In the genomic region with DNA sequence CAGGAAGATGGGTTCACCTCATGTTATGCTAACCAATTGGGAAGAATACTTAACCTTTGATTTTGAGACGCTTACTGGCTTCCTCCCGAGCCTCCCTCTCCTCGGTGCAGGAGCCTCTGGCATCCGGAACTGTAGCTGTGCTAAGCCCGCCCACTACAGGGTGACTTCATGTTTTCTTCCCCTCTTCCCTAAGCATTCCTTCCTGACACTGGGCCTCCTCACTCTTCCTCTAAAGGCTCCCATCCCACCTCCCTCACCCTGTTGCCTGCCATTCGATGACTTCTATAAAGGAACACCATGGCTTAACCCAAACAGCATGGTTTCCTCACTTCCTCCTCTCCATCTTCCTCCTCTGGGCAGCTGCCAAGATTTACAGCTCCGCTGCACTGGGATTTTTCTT, we compare ENCODE assay signal across 14 mouse cellular contexts.
DNase-seq lines count a peak whose midpoint lies in the region; ATAC-seq and TF ChIP-seq lines count a peak whose summit lies in the region.
"Had no signal": no experiment of that assay in that cellular context is flagged by ENCODE, and none has a peak within 500 bp of the region (broad histone marks: within the 10 kb centered on the region; RNA-seq: fewer than 3 reads in every experiment).

No protein-coding gene starts in this region.

- no peak for TF ChIP-seq POLR2A in lung, adult 2 months (IDR thresholded peaks at IDR 0.05; ENCODE audit: borderline replicate concordance, extremely low read depth, low read depth, low read length)

- H3K4me2 ChIP-seq in lung, embryonic 16.5 days (ENCODE audit: low read depth, low read length): peak overlapping the region; percentile 24; the same call in 1 of the 2 replicates
- peak overlapping the region; percentile 14; the same call in 1 of the 2 replicates for H3K4me2 ChIP-seq in heart, embryonic 12.5 days
- no peak overlapping the region for H3K4me2 ChIP-seq in liver, embryonic 12.5 days
- H3K4me2 ChIP-seq: embryonic facial prominence, embryonic 12.5 days; midbrain, embryonic 13.5 days; neural tube, embryonic 12.5 days had no signal

- intact Hi-C loops in heart, postnatal 14 days (cut with DNase I): no loop called here

- peaks cover 40% of the 10 kb centered on the region for H3K4me1 ChIP-seq in lung, embryonic 16.5 days (replicated peaks; ENCODE audit: control insufficient read depth, insufficient read depth, low read length)
- peaks cover 24% of the 10 kb centered on the region for H3K4me1 ChIP-seq in lung, adult 2 months (ENCODE audit: control insufficient read depth, insufficient read depth, low read length)
- H3K4me1 ChIP-seq in heart, embryonic 12.5 days (replicated peaks): peaks cover 47% of the 10 kb centered on the region
- H3K4me1 ChIP-seq in liver, embryonic 12.5 days: no peaks in the 10 kb centered on the region
- H3K4me1 ChIP-seq: neural tube, embryonic 12.5 days had no signal

- H3K27me3 ChIP-seq in lung, embryonic 16.5 days (ENCODE audit: control insufficient read depth, insufficient read depth, low read depth, low read length): no peaks in the 10 kb centered on the region
- no peaks in the 10 kb centered on the region for H3K27me3 ChIP-seq in heart, embryonic 12.5 days (replicated peaks)
- H3K27me3 ChIP-seq in liver, embryonic 12.5 days (replicated peaks): no peaks in the 10 kb centered on the region
- H3K27me3 ChIP-seq: embryonic facial prominence, embryonic 12.5 days; midbrain, embryonic 13.5 days; neural tube, embryonic 12.5 days had no signal

- peak; percentile 95 for DNase-seq in heart, adult 11 months
- DNase-seq in heart, postnatal 14 days: no peak
- no peak for DNase-seq in lung, adult 2 months
- peak; percentile 47 to 52 for DNase-seq in lung, postnatal 4 days
- DNase-seq in urinary bladder, postnatal 36 days (ENCODE audit: low spot score in 2 of 2): no peak
- DNase-seq: B cell, adult 2 months; cerebellum, adult 8-10 months had no signal

- H3K27ac ChIP-seq in lung, embryonic 16.5 days (ENCODE audit: low read length): peak overlapping the region; percentile 39
- peak overlapping the region; percentile 71 for H3K27ac ChIP-seq in heart, embryonic 12.5 days (ENCODE audit: poor library complexity, severe bottlenecking)
- H3K27ac ChIP-seq in liver, embryonic 12.5 days: no peak overlapping the region
- H3K27ac ChIP-seq: embryonic facial prominence, embryonic 12.5 days; midbrain, embryonic 13.5 days; neural tube, embryonic 12.5 days had no signal

- TF ChIP-seq CTCF in lung, adult 2 months (IDR thresholded peaks at IDR 0.05; ENCODE audit: insufficient read depth, low read length): no peak

- H3K9me3 ChIP-seq in lung, embryonic 16.5 days (ENCODE audit: control insufficient read depth, low read length): no peaks in the 10 kb centered on the region
- no peaks in the 10 kb centered on the region for H3K9me3 ChIP-seq in heart, embryonic 12.5 days (replicated peaks)
- H3K9me3 ChIP-seq in liver, embryonic 12.5 days (replicated peaks): no peaks in the 10 kb centered on the region
- H3K9me3 ChIP-seq: embryonic facial prominence, embryonic 12.5 days; G1E; midbrain, embryonic 13.5 days; neural tube, embryonic 12.5 days had no signal

- no peaks in the 10 kb centered on the region for H3K36me3 ChIP-seq in lung, embryonic 16.5 days (ENCODE audit: control insufficient read depth, insufficient read depth, low read length)
- no peaks in the 10 kb centered on the region for H3K36me3 ChIP-seq in heart, embryonic 12.5 days
- H3K36me3 ChIP-seq in liver, embryonic 12.5 days: no peaks in the 10 kb centered on the region
- H3K36me3 ChIP-seq: embryonic facial prominence, embryonic 12.5 days; G1E; midbrain, embryonic 13.5 days; neural tube, embryonic 12.5 days had no signal

- WGBS in lung, embryonic 16.5 days: 14% methylated on average over 7 of the region's 7 CpGs
- 18% methylated on average over 7 of the region's 7 CpGs for WGBS in lung, adult 2 months
- WGBS in heart, embryonic 12.5 days: 33% methylated on average over 7 of the region's 7 CpGs
- 43% methylated on average over 7 of the region's 7 CpGs for WGBS in liver, embryonic 12.5 days (ENCODE audit: insufficient replicate concordance)

- H3K9ac ChIP-seq in lung, embryonic 16.5 days (ENCODE audit: low read length): no peak overlapping the region
- H3K9ac ChIP-seq in heart, embryonic 12.5 days: no peak overlapping the region
- H3K9ac ChIP-seq in liver, embryonic 12.5 days: no peak overlapping the region
- H3K9ac ChIP-seq: embryonic facial prominence, embryonic 12.5 days; midbrain, embryonic 13.5 days; neural tube, embryonic 12.5 days had no signal

- H3K4me3 ChIP-seq in lung, embryonic 16.5 days (ENCODE audit: low read length): no peak overlapping the region
- no peak overlapping the region for H3K4me3 ChIP-seq in lung, adult 2 months (replicated peaks; ENCODE audit: extremely low read depth, low read depth, low read length)
- H3K4me3 ChIP-seq in heart, embryonic 12.5 days: no peak overlapping the region
- no peak overlapping the region for H3K4me3 ChIP-seq in liver, embryonic 12.5 days
- H3K4me3 ChIP-seq: embryonic facial prominence, embryonic 12.5 days; midbrain, embryonic 13.5 days; neural tube, embryonic 12.5 days had no signal

- ATAC-seq in lung, embryonic 16.5 days (ENCODE audit: low read depth): peak; percentile 77
- peak; percentile 54 for ATAC-seq in heart, embryonic 12.5 days (ENCODE audit: insufficient number of reproducible peaks, low FRiP score)
- no peak for ATAC-seq in liver, embryonic 12.5 days
- ATAC-seq: midbrain, embryonic 13.5 days had no signal

Comparison
In these comparisons a context has a peak if more than half of its experiments do, and no peak if none do; other contexts are left out.
1. DNase-seq: peak in heart, adult 11 months (single experiment) and lung, postnatal 4 days (2 of 2); none in heart, postnatal 14 days (0 of 2), lung, adult 2 months (single experiment) and urinary bladder, postnatal 36 days (0 of 2).